Comparison of ENCODE assay signal across 13 mouse cellular contexts in genomic region chr14:76223903-76224302, GRCm38 (mm10).
"Had no signal": no experiment of that assay in that cellular context is flagged by ENCODE, and none has a peak within 500 bp of the region (broad histone marks: within the 10 kb centered on the region; RNA-seq: fewer than 3 reads in every experiment).

No protein-coding gene starts in this region.

- H3K9me3 ChIP-seq: neural tube, embryonic 15.5 days had no signal

- H3K4me2 ChIP-seq: limb, embryonic 13.5 days; lung, embryonic 14.5 days; neural tube, embryonic 15.5 days had no signal

- H3K27me3 ChIP-seq: limb, embryonic 13.5 days; neural tube, embryonic 15.5 days had no signal

- H3K27ac ChIP-seq: kidney, postnatal 0 days; layer of hippocampus, adult 2 months; limb, embryonic 13.5 days; liver, embryonic 14.5 days; neural tube, embryonic 15.5 days had no signal

- H3K4me3 ChIP-seq: layer of hippocampus, adult 2 months; limb, embryonic 13.5 days; myocyte; neural tube, embryonic 15.5 days had no signal

- DNase-seq: kidney, adult 8-10 months; kidney, postnatal 36 days; left cerebral cortex, postnatal 4 days; lung, embryonic 14.5 days; midbrain, embryonic 14.5 days; thymus, adult 18-20 months; thymus, postnatal 25 days had no signal

- H3K9ac ChIP-seq: limb, embryonic 13.5 days; liver, embryonic 14.5 days; lung, embryonic 14.5 days; neural tube, embryonic 15.5 days had no signal

- H3K36me3 ChIP-seq: limb, embryonic 13.5 days; neural tube, embryonic 15.5 days had no signal
